Mouse (Mus musculus) left cerebral cortex, postnatal 4 days (tissue): ENCODE data around the gene Hist1h2ac. TPM values are rescaled to one million over a fixed set of nuclear protein-coding genes. Genes with fewer than 3 reads are reported as not detected.
"Not testable (repeated sequence)": the region's sequence is repeated elsewhere in the genome, so short reads cannot be mapped to it uniquely, and the experiment has no call there.

Source experiments
- DNase-seq: peaks from one replicate; pipeline ENCODE4 v3.0.0-alpha.2; 2022
- intact Hi-C: fragments of 180-260 bp; cut with DNase I; formaldehyde crosslinking; loops from one replicate; pipeline ENCODE4 v1.15.1; 2025
- total RNA-seq, 2 experiments: library from RNA; stranded (reverse); gene quantifications; 2 replicates each; pipeline ENCODE4 v1.2.3; 2021

Hist1h2ac gene
- total RNA-seq, result 1 to 10 TPM; 4.8 to 5.4 TPM

GRCm38 (mm10) chr13:23683755-23684281 is at the start of gene Hist1h2ac, which contains the start of gene Hist1h2bc:
Gene Hist1h2ac, minus strand, starts transcription at chr13:23683948.
Gene Hist1h2bc, plus strand, starts transcription at chr13:23684199.
- intact Hi-C loops, result loop anchor here (2.0 kb wide), 1 partner anchor 55 kb away; no protein-coding TSS in a partner anchor
- peak; percentile 72 for DNase-seq

- intact Hi-C loops, result loop anchor here (2.0 kb wide), 1 partner anchor 31 kb away; no protein-coding TSS in a partner anchor
- no peak for DNase-seq
Measured at GRCm38 (mm10) chr13:23732156-23732804, 48.5 kb upstream of the Hist1h2ac start.

GRCm38 (mm10) chr13:23730479-23730878 is 46.7 kb upstream of the Hist1h2ac start:
- DNase-seq, result no peak
- intact Hi-C loops, result no loop called here

DNA sequence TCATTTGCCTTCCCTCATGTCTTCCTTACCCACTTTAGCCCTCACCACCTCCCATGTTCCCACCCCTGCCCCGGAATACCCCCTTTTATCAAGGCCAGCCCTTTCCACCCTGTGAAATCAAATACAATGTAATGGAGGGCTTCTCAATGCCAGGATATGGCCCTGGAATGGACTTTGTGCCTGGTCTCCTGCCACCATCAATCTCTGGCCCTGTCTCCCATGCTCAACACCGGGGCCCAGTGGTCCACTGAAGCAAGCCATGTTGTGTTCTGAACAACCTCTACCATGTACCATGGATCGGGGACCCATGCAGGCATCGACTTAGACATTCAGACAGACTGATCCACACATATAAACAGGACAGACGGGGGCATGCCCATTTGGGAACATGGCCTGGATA is 46.0 kb upstream of the Hist1h2ac start:
- DNase-seq, result no peak
- intact Hi-C loops, result no loop called here

GRCm38 (mm10) chr13:23729192-23729525 is 45.4 kb upstream of the Hist1h2ac start:
- intact Hi-C loops, result no loop called here
- DNase-seq, result no peak

DNA sequence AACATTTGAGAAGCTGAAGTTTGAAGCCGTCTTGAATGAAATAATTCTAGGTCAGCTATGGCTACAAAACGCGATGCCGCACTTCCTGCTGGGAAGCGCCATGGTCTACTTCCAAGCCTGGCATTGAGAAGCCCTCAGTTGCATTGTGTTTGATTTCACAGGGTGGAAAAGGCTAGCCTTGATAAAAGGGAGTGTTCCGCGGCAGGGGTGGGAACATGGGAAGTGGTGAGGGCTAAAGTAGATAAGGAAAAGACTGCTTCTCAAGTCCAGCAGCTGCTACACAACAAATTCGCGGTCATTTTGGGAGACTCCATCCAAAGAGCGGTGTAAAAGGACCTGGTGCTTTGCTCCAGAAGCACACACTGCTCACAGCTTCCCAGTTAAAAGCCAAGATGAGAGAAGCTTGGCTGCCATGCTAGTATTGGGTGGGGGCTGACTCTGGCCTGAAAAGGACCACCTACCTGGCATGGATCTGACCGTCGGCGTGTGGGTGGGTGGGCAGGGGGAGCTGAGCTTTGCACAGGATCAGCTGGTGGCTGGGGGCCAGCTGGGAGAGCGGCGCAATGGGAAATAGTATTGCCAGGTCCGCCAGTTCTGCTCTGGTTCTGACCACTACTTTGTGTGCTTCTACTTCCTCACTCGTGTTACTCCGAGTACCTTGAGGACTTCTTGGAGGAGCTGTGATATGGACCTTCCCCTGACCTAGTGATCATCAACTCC is 44.9 kb upstream of the Hist1h2ac start:
- intact Hi-C loops, result no loop called here
- DNase-seq, result no peak

- intact Hi-C loops, result no loop called here
- no peak for DNase-seq
Measured at GRCm38 (mm10) chr13:23725213-23725612, 41.5 kb upstream of the Hist1h2ac start.

- DNase-seq, result no peak
- intact Hi-C loops, result no loop called here
Measured at GRCm38 (mm10) chr13:23724239-23724638, 40.5 kb upstream of the Hist1h2ac start.

DNA sequence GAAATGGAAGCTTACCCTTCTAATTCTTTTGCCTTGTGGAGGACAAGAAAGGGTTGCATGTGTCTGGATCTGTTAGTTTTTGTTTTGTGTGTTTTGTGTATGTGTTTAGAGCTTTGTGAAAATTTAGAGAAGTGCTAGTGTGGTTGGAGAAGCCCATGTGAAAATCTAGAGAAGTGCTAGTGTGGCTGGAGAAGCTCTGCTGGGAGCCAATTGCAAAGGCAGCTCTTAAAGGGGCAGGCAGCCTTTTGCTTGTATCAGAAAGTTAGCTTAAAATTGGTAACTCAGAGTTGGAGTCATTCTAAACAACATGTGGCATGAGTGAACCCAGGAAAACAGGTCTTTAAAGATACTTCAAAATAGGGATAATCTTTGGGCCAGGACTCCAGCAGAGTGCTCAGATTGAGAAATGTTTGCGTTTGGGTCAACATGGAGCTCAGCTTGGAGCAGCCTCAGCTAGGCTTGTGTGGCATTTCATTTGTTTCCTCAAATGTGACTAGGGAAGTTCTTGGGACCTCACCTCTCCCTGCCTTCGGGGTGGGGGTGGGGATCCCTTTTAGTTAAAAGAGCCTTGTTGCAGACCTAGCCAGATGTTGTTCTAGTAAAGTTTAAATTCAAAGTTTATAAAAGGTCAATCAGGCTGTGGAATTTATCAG is 34.0 kb upstream of the Hist1h2ac start:
- DNase-seq, intact Hi-C loops: not testable (repeated sequence)

DNA sequence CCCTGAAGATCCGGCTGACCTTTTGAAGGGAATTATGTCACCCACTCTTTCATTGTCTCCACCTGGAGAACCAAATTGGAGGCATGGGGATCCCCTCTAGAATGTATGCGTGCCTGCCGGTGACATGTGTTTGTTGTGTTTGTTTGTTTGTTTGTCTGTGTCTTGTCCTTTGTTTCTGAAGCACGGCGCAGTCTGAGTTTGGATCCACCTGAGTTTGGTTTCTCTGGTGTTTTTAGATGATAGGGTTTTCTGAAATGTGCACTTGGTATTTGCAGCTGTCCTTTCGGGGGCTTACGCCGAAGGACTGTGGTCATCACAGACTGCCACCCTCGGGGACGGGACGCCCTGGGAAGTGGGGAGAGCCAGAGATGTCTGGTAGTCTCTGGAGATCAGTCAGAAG is 33.4 kb upstream of the Hist1h2ac start:
- DNase-seq, result no peak
- intact Hi-C loops, result no loop called here

- intact Hi-C loops, result no loop called here
- DNase-seq, result no peak
Measured at GRCm38 (mm10) chr13:23716261-23717042, 32.7 kb upstream of the Hist1h2ac start.

GRCm38 (mm10) chr13:23710374-23711089 is 26.8 kb upstream of the Hist1h2ac start, which contains the start of gene Hfe:
Gene Hfe, minus strand, starts transcription at chr13:23710854.
- intact Hi-C loops, result no loop called here
- no peak for DNase-seq

DNA sequence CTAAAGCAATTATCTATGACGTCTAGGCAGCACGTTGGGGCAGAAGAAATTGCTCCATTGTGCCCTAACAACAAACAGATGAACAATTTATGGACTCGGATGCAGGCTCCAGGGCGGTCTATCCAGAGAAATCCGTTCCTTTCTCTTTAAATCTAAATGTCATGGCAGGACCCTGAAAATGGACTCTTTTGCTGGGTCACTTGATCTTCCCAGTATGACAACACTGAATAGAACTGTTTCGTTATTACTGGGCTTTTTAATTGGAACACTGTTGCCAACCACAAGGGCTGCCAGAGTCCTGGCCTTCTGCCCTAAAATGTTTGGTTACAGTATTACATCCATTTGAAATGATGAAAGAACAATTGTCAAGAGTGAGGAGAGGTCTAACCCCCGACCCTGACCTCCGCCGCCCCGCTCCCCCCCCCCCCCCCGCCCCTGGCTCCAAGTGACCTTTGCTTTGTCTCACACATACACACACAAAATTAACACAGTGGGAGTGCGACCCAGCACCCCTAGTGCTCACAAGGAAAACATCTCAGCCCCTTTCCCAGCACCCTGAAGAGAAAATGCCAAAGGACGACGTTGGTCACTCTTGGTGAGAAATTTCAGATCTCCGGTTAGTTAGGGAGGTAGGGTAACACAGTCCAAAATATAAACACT is 26.1 kb upstream of the Hist1h2ac start:
- intact Hi-C loops, result no loop called here
- DNase-seq, result no peak

DNA sequence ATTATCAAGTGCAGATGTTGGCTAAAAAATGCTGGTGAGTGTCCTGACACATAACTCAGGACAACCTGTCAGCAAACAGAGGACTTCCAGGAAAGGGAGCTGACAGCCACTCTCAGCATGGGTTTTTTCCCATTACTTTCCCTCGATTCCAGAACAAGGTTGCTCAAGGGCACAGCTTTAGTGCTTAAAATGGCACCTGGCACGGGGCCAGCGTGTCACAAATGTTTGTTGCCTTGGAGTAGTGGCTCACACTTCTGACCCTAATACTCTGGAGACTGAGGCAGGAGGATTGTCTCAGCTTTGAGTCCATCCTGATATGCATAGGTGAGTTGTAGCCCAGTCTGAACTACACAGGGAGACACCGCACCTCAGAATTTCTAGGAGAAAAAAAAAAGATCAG is 24.9 kb upstream of the Hist1h2ac start:
- DNase-seq, result no peak
- intact Hi-C loops, result no loop called here

GRCm38 (mm10) chr13:23708041-23708440 is 24.3 kb upstream of the Hist1h2ac start:
- intact Hi-C loops, result no loop called here
- DNase-seq, result no peak

DNA sequence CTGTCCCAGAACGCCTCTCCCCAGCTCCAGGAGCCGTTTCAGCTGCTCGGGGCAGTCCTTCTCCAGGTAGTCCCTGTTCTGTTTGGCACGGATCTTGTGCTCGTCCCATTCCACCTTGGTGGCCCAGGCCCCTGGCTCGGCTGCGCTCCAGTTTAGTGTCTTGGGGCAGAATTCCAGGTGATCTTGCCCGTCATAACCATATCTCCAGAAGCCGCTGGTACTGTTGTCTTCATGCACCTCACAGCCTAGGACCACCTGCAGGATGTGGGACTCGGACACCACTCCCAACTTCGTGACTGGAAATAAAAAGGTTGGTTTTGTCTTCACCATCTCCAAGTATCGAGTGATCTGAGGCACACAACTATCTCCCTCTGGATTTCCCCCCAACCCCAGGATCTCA is 23.0 kb upstream of the Hist1h2ac start:
- intact Hi-C loops, result no loop called here
- no peak for DNase-seq

GRCm38 (mm10) chr13:23705751-23706356 is 22.1 kb upstream of the Hist1h2ac start:
- DNase-seq, result no peak
- intact Hi-C loops, result no loop called here

- intact Hi-C loops, DNase-seq: not testable (repeated sequence)
Measured at GRCm38 (mm10) chr13:23702801-23703200, 19.1 kb upstream of the Hist1h2ac start.

DNA sequence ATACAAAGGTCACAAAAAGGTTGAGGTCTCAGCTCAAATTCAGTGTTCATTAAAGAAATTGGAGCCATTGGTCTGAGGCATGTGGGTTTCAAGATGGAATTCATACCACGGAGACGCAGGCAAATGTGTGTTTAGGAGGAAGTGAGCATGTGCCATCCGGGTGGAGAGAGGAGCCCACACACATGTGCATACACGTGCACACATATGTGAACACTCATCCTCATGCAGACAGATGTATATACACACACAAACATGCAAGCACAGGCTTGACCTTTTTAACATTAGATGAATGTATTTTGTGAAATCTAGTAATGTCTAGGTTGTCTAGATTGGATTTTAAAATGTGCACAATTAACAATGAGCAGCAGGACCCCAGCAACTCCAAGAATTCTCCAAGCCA is 18.5 kb upstream of the Hist1h2ac start:
- intact Hi-C loops, result no loop called here
- no peak for DNase-seq
